Mouse (Mus musculus) embryo, embryonic 11.5 days (tissue): ENCODE measurements around the gene Akap2.

ENCODE experiments used
- DNase-seq: peaks from one replicate; pipeline ENCODE4 v3.0.0-alpha.2; 2012; ENCODE audit warnings: low read depth, low spot score

Akap2 gene

DNA sequence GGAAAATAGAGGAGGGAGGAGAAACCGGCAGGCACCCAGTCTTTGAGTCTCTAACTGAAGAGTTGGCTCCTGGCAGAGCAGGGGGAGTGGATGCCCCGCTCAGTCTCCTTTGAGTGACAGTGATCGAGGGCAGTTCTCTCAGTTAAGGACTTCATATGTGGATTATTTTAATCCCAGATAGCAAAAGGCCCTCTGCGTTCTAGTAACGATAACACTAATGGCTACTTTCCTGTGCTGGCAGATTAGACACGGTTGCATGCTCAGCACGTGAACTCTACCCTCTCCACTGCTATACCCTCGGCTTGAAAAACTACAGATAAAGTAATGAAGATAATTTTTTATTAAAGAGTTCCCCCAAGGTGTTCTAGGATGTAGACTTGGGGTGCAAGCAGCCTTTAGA is 76.5 kb downstream of the Akap2 start:
- DNase-seq, result no peak

GRCm38 (mm10) chr4:57794547-57794946 is 77.1 kb downstream of the Akap2 start:
- DNase-seq, result no peak

- DNase-seq, result no peak
These were observed 80.3 kb downstream of the Akap2 start for GRCm38 (mm10) chr4:57797548-57798285.

DNA sequence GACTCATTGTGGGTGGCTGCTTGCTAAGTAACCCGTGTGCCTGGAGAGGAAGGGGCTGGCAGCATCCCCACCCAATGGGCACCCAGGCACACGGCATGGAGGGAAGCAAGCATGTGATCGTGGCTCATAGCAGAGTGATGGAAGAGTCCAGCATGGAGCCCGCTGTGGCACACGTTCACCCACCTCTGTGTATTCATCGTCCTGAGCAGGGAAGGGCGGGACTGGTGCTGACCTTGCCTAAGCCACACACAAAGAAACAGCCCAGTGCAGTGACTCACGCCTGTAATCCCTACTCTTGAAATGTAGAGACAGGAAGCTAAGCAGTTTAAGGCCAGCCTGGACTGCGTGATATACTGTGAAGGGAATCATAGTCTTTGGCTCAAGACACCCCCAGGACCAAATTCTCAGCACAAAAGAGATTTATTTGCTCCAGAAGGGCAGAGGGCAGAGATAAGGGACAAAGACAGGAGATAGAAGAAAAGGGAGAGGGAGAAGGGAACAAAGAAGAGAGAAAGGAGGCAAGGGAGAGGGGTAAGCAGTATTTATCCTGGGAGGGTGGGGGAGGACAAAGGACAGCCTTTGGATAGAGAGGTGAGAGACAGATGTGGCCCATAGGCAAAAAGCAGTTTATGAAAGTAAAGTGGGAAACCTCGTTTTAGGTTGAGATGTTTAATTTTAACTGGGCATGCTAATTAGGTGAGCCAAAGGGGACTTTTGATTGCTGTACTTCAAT is 81.0 kb downstream of the Akap2 start:
- no peak for DNase-seq

DNA sequence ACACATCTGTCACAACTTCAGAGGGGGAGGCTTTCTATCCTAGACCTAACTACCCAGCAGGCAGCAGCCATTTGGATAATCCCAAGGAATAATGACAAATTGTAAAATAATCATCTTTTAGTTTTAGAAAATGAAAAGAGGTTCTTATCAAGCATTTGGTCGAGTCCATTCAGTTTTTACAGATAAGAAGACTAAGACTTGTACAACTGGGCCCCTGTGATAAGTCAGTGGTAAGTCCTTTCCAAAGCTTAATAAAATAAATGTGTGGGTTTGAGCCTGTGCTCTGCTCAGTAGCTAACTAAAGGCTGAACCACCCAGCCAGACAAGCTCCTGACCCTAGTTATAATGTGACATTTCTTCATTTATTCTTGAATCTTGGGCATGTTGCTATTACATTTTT is 81.8 kb downstream of the Akap2 start:
- DNase-seq, result no peak

DNA sequence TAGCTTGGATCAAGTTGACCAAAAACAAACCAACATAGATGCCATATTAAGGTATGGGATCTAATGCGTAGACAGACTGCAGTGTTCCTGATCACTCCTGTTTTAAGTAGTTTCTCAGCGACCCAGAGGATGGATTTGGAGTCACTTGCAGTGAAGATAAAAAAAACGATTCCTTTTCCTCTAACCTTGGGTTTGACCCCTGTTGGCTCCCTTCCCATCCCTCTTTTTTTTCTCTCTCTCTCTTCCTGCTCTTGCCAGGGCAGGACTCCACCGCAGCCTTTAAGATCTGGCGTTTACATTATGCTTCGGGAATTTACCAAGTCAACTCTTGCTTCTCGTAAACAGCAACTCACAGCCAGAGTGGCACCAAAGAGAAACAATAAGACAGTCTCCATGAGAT is 83.8 kb downstream of the Akap2 start:
- no peak for DNase-seq

DNA sequence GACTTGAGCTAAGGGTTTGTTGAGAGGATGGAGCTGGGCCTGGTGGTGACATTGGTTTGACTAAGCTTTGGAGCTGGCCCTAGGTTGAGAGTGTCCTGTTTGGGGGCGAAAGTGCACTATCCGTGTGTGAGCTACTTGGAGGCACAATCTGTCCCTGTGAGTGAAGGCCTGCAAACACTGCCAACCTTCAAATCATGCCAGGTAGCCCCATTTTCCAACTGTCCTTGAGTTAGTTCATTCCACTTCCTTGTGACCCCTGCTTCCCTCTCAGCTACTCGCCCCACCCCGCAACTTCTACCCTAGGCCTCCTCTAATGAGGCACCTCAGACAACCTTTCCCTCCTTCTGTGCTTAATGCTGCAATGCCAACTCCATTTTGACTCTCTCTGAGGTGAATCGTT is 84.5 kb downstream of the Akap2 start:
- DNase-seq, result no peak

DNA sequence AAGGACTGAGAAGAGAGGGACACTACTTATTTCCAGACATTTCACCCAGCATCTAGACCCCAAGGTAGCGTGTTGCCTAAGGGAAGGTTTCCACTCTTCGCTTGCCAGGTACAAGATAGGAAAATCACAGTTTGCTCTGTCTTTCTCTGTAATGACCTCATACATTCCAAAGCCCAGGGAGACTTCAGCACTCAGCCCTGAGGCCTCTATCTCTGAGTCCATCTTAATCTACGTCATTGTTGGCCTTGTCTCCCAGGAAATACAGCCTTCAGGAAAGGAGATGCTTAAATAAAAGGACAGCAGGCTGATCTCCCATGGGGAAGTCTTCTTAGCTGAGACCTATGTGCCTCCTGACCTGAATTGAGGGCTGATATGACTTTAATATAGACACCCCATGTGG is 85.0 kb downstream of the Akap2 start:
- DNase-seq, result no peak

DNA sequence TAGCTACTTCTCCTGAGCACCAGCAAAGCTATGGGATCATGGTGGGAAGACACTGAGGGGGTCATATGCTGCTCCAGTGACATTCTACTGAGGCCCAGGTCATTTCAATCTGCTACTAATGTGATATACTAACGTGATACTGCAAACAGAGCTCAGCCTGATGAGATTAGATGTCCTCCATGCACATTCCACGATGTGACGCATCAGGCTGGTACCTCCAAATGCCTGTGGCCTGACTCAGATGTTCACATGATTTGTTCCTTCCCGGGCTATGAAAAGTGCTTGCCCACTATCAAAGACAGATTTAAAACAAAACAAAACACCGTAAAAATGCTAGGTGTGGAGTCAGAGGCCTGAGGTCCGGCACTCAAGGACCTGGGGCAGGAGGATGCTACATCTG is 87.4 kb downstream of the Akap2 start:
- DNase-seq, result no peak

DNA sequence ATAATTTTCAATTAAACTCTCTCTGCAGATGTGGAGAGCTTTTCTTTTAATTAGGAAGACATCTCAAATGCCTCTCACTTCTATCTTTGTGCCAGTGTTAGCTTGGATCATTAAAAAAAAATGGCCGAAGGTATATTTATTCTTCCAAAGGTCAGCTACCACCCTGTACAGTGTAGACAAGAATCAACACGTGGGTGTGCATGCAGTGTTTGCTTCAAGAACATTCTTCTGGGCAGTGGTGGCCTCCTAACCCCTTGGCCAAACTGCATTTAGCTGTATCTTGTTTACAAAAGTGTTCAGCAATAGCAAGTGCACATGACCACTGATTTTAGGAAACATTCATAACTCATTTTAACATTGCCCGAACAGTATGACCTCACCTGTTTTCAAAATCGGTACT is 92.0 kb downstream of the Akap2 start:
- no peak for DNase-seq

DNA sequence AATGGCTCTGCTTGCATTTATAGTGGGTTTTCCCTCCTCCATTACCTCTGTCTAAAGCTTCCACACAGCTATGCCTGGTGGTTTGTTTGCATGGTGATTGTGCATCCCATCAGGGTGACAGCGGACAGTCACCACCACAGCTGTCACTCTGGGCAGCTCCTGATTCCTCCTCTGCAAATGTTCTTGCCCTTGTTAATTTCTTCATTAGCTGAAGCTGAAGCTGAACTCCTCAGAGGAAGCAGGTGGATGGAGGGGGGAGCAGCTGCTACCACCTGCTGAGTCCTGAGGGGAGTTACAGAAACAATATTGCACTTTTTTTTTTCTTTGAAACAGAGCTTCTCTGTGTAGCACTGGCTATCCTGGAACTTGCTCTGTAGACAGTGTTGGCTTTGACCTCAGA is 94.6 kb downstream of the Akap2 start:
- DNase-seq, result no peak

DNA sequence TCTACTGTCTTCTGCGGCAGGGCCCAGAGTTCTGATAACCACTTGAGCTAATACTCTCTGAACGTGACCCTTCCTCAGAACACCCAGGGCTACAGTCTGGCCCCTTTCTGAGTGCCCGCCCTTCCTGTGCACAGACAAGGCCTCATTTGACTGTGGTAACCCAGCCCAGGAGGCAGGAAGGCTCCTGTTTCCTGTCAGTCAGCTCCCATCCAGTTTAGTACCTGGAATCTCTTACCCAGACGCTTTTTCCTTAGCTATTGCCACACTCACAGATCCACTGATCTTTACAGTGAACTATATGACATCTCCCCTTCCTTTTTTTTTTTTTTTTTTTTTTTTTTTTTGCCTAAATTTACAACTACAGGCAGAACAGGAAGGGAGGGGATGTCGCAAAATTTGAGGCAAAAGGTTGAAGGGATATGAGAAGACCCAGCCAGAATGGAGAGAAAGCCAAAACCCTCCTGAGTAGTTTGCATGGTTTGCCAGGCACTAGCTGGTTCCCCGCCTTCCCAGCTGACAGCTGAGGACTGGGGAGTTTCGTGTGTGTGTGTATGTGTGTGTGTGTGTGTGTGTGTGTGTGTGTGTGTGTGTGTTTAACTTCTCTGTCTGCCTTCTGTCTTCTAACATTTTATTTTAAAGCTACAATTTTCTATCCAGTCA is 95.6 kb downstream of the Akap2 start:
- no peak for DNase-seq

- DNase-seq, result no peak
These were observed 96.1 kb downstream of the Akap2 start for GRCm38 (mm10) chr4:57813576-57813945.

- no peak for DNase-seq
These were observed 97.9 kb downstream of the Akap2 start for GRCm38 (mm10) chr4:57815355-57815754.

GRCm38 (mm10) chr4:57816146-57816545 is 98.7 kb downstream of the Akap2 start:
- no peak for DNase-seq

GRCm38 (mm10) chr4:57820839-57821374 is 103.5 kb downstream of the Akap2 start:
- no peak for DNase-seq

DNA sequence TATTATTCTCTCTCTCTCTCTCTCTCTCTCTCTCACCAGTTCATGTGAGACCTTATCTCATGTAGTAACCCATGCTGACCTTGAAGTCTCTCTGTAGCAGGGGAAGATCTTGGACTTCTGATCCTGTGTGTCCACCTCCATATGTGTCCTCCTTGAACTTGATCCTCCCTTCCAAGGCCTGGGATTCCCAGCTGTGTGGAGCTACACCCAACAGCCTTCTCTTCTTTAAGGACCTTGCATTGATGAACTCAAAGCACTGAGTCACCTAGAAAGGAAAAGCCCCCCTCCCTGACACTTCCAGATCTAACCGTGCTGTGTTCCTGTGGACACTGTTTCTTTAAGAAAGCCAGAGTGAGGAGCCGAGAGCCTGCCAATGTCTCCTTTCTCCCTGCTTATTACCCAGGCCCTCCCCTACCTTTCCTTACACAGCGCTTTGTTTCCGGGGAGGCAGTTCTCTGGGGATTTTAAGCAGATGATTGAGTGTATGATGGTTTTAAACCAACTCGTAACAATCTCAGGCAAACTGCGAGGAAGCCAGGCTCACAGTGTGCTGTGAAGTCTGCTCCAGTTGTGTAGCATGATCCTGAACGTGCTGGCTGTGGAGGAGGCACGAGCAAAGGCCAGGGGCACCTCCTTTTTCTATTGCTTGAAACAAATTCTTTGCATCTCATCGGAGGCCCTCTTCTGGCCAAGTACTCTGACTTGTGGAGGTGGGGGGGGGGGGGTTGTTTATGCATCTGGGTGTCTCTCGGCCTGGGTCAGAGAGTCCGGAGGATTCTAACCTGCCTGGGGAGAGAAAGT is 104.3 kb downstream of the Akap2 start:
- no peak for DNase-seq

DNA sequence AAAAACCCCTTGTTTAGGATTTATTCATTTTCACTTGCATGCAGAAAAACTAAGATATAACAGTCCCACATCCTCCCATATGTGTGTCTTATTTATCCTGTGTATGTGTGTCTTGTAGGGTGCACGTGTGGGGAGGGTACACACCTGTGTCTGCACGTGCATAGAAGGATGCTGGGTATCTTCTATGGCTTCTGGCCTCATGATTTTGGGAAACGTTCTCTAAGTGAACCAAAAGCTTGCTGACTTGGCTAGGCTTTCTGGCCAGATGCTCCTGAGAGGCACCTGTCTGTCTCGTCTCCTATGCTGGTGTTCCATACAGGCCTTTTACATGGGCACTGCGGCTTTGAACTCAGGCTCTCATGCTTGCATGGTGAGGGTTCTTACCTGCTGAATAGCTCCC is 105.2 kb downstream of the Akap2 start:
- no peak for DNase-seq

GRCm38 (mm10) chr4:57824626-57825240 is 107.3 kb downstream of the Akap2 start:
- DNase-seq, result no peak

DNA sequence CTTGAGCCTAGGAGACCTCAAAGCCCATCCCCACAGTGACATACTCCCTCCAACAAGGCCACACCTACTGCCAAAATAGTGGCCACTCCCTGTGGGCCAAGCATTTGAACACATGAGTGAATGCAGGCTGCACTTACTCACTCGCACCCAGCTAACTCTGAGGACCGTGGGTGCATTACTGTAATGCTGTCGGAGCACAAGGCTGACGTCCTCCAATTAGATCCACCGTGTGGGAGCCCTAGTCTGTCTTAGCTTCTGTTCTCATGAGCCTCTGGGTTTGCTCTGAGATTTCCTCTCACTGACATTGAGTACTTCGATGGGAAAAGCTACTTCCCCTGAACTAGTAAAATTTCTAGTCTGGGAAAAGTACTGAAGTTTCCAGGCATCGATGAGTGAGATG is 108.8 kb downstream of the Akap2 start:
- no peak for DNase-seq

DNA sequence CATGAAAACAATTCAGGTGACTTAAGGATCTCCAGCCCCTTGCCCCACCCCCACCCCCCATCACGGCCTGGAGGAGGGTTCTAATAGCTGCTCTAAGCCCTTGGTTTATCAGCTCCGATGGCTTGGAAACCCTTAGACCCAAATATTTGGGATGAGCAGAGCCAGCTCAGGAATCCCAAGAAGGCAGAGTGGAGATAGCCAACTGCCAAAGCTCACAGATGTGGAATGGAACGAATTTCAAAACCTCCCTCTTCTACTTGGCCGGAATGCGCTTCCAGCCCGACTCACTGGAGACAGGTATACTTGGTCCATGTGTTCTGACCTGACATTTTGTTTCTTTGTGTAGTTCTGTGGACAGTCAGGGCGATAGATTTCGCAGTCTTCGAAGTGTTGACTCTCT is 111.7 kb downstream of the Akap2 start:
- DNase-seq, result no peak
